24 mouse cellular contexts compared by ENCODE assay signal in the genomic region with DNA sequence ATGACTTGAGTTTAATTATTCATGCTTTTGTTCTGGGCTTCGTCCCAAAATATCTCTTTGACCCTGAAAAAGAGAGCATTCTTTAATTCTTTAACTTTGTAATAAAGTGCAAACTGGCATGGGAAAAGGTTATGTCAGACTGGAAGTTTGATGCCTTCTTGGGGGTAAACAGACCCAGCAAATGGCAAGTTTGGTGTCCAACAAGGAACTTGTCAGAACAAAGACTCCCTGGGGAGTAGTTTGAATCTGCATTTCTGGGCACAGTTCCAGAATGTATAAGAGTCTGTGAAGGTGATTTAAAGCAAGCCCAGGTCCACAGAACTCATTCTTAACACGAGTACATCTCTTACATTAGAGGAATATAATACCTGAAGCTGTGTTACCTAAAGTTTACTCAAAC. TPM values are rescaled to one million over a fixed set of nuclear protein-coding genes. Genes with fewer than 3 reads are reported as not detected.
"Had no signal": no experiment of that assay in that cellular context is flagged by ENCODE, and none has a peak within 500 bp of the region (broad histone marks: within the 10 kb centered on the region; RNA-seq: fewer than 3 reads in every experiment).

No protein-coding gene starts in this region.

- H3K4me1 ChIP-seq: intestine, embryonic 15.5 days; liver, embryonic 13.5 days; lung, embryonic 15.5 days; megakaryocyte, embryonic 14.5 days; midbrain, embryonic 12.5 days; neural tube, embryonic 12.5 days; neural tube, embryonic 15.5 days; stomach, embryonic 15.5 days had no signal

- H3K9ac ChIP-seq: intestine, embryonic 15.5 days; limb, embryonic 13.5 days; liver, embryonic 13.5 days; lung, embryonic 15.5 days; midbrain, embryonic 12.5 days; neural tube, embryonic 12.5 days; neural tube, embryonic 15.5 days; stomach, embryonic 15.5 days had no signal

- H3K27me3 ChIP-seq: intestine, embryonic 15.5 days; limb, embryonic 13.5 days; liver, embryonic 13.5 days; lung, embryonic 15.5 days; megakaryocyte, embryonic 14.5 days; midbrain, embryonic 12.5 days; neural tube, embryonic 12.5 days; neural tube, embryonic 15.5 days; stomach, embryonic 15.5 days had no signal

- H3K9me3 ChIP-seq: intestine, embryonic 15.5 days; limb, embryonic 13.5 days; liver, embryonic 13.5 days; lung, embryonic 15.5 days; megakaryocyte, embryonic 14.5 days; midbrain, embryonic 12.5 days; neural tube, embryonic 12.5 days; neural tube, embryonic 15.5 days; stomach, embryonic 15.5 days had no signal

- DNase-seq: kidney, adult 11 months; kidney, adult 8-10 months; kidney, postnatal 25 days; layer of hippocampus, postnatal 36 days; left cerebral cortex, postnatal 4 days; liver, embryonic 13.5 days; lung, postnatal 10 days; lung, postnatal 36 days; right cerebral cortex, adult 18-20 months; right cerebral cortex, postnatal 14 days; right cerebral cortex, postnatal 4 days; spleen, adult 18-20 months; thymus, postnatal 25 days had no signal

- H3K36me3 ChIP-seq: intestine, embryonic 15.5 days; limb, embryonic 13.5 days; liver, embryonic 13.5 days; lung, embryonic 15.5 days; midbrain, embryonic 12.5 days; neural tube, embryonic 12.5 days; neural tube, embryonic 15.5 days; stomach, embryonic 15.5 days had no signal

- H3K4me3 ChIP-seq: intestine, embryonic 15.5 days; left cerebral cortex, adult 2 months; limb, embryonic 13.5 days; liver, embryonic 13.5 days; lung, embryonic 15.5 days; megakaryocyte, embryonic 14.5 days; midbrain, embryonic 12.5 days; neural tube, embryonic 12.5 days; neural tube, embryonic 15.5 days; stomach, embryonic 15.5 days had no signal

- H3K27ac ChIP-seq: intestine, embryonic 15.5 days; left cerebral cortex, adult 2 months; limb, embryonic 13.5 days; liver, embryonic 13.5 days; lung, embryonic 15.5 days; midbrain, embryonic 12.5 days; neural tube, embryonic 12.5 days; neural tube, embryonic 15.5 days; stomach, embryonic 15.5 days had no signal

- H3K4me2 ChIP-seq: intestine, embryonic 15.5 days; limb, embryonic 13.5 days; liver, embryonic 13.5 days; lung, embryonic 15.5 days; midbrain, embryonic 12.5 days; neural tube, embryonic 12.5 days; neural tube, embryonic 15.5 days; stomach, embryonic 15.5 days had no signal

- ATAC-seq: intestine, embryonic 15.5 days had no signal

RNA-seq across cellular contexts. Expression of gene Agtr2, which starts 3.8 kb away (rescaled TPM):
- polyA plus RNA-seq: large intestine, adult 2 months; liver, adult 2 months had no signal
